Mouse (Mus musculus) erythroblast, embryonic 14.5 days (primary cell): ENCODE results near the gene Syt17.

ENCODE experiments used
- GATA1 ChIP-seq: IDR thresholded peaks from 2 replicates; pipeline ENCODE4 v1.6.1; 2012; ENCODE audit warnings: low read length, inconsistent platforms, mixed read lengths
- TAL1 ChIP-seq: IDR thresholded peaks from 3 replicates; pipeline ENCODE4 v1.6.1; 2012; ENCODE audit warnings: low read length, inconsistent platforms, mixed read lengths

- TF ChIP-seq GATA1 (no peak), TAL1 (no peak; the same call in 2 of the 3 replicates)
Observed at GRCm38 (mm10) chr7:118443895-118444485, 4.0 kb downstream of the Syt17 start.
